Mouse (Mus musculus) MEL (cell line): ENCODE measurements at regions not wholly inside any gene's neighbourhood (a gene's known extent, or its start where the extent isn't known, plus 50 kb on each side); places are given as distances from the start of the nearest gene placed in this dataset.
A peak's percentile ranks its signal among the peaks of the same experiment; 100 is the strongest.

Experiments used
- DNase-seq: peaks from one replicate; pipeline ENCODE4 v3.0.0; 2011; ENCODE audit warnings: low read depth, low spot score
- H3K27ac ChIP-seq: 2 replicates; pipeline ENCODE4 v1.5.1; 2012; ENCODE audit warnings: low read depth, mild to moderate bottlenecking, control low read depth, low read length, moderate library complexity; ENCODE audit not compliant: control insufficient read depth
- H3K27me3 ChIP-seq, 2 experiments: fragments of 150-350 bp in 1 of 2; sonication (generic) in 1 of 2; 2 replicates each; pipeline ENCODE4 v1.6.1; 2012; ENCODE audit warnings: low read length in 2 of 2, mild to moderate bottlenecking in 2 of 2, improper control_type of control experiment in 1 of 2, moderate library complexity in 1 of 2; ENCODE audit not compliant: insufficient read depth in 2 of 2, control insufficient read depth in 1 of 2
- H3K36me3 ChIP-seq, 2 experiments: 2 replicates each; pipeline ENCODE4 v1.6.1; 2012 to 2014; ENCODE audit warnings: low read length in 2 of 2, improper control_type of control experiment in 1 of 2, inconsistent platforms in 1 of 2, mild to moderate bottlenecking in 1 of 2; ENCODE audit not compliant: insufficient read depth in 2 of 2, control insufficient read depth in 1 of 2
- H3K4me1 ChIP-seq, 2 experiments: fragments of 150-350 bp in 1 of 2; sonication (generic) in 1 of 2; 2 replicates each; pipeline ENCODE4 v1.6.1; 2012; ENCODE audit warnings: low read length in 2 of 2, improper control_type of control experiment in 1 of 2, mild to moderate bottlenecking in 1 of 2; ENCODE audit not compliant: insufficient read depth in 2 of 2, control insufficient read depth in 1 of 2
- H3K4me3 ChIP-seq, 2 experiments: fragments of 150-350 bp in 1 of 2; sonication (generic) in 1 of 2; 2 replicates each; pipeline ENCODE4 v1.5.1; 2012; ENCODE audit warnings: low read depth in 2 of 2, low read length in 2 of 2, mild to moderate bottlenecking in 2 of 2, moderate library complexity in 2 of 2, control low read depth in 1 of 2, improper control_type of control experiment in 1 of 2; ENCODE audit not compliant: control insufficient read depth in 1 of 2, insufficient read depth in 1 of 2
- H3K79me2 ChIP-seq: 2 replicates; pipeline ENCODE4 v1.6.1; 2012; ENCODE audit warnings: mild to moderate bottlenecking, low read length, moderate library complexity; ENCODE audit not compliant: control insufficient read depth, poor library complexity, insufficient read depth
- H3K9ac ChIP-seq: 2 replicates; pipeline ENCODE4 v1.6.1; 2012; ENCODE audit warnings: low read depth, mild to moderate bottlenecking, control low read depth, low read length, moderate library complexity; ENCODE audit not compliant: control insufficient read depth, poor library complexity, severe bottlenecking
- H3K9me3 ChIP-seq: fragments of 150-350 bp; sonication (generic); replicated peaks from 2 replicates; pipeline ENCODE4 v1.6.1; 2012; ENCODE audit warnings: mild to moderate bottlenecking, low read length, improper control_type of control experiment, moderate library complexity; ENCODE audit not compliant: insufficient read depth
- CHD1 ChIP-seq: IDR thresholded peaks from 2 replicates; pipeline ENCODE4 v1.6.1; 2012; ENCODE audit warnings: low read depth, mild to moderate bottlenecking, inconsistent platforms, low read length, improper control_type of control experiment
- CHD2 ChIP-seq: IDR thresholded peaks from 2 replicates; pipeline ENCODE4 v1.6.1; 2011; ENCODE audit warnings: low read length, improper control_type of control experiment
- EP300 ChIP-seq, 2 experiments: IDR thresholded peaks; 2 replicates each; pipeline ENCODE4 v1.6.1; 2011; ENCODE audit warnings: improper control_type of control experiment in 2 of 2, low read length in 2 of 2, low read depth in 1 of 2, mild to moderate bottlenecking in 1 of 2
- ETS1 ChIP-seq: IDR thresholded peaks from 2 replicates; pipeline ENCODE4 v1.6.1; 2012; ENCODE audit warnings: low read depth, mild to moderate bottlenecking, inconsistent platforms, low read length, improper control_type of control experiment, moderate library complexity
- GATA1 ChIP-seq: IDR thresholded peaks from 2 replicates; pipeline ENCODE4 v1.6.1; 2011; ENCODE audit warnings: low read depth, low read length, improper control_type of control experiment
- JUND ChIP-seq: IDR thresholded peaks from 2 replicates; pipeline ENCODE4 v1.6.1; 2011; ENCODE audit warnings: low read depth, mild to moderate bottlenecking, improper control_type of control experiment, low read length
- KAT2A ChIP-seq: conservative IDR thresholded peaks from 2 replicates; pipeline ENCODE4 v1.6.1; 2012; ENCODE audit warnings: low read depth, low read length, improper control_type of control experiment, inconsistent platforms
- MAX ChIP-seq: IDR thresholded peaks from 2 replicates; pipeline ENCODE4 v1.6.1; 2011; ENCODE audit warnings: low read length, improper control_type of control experiment
- MEF2A ChIP-seq: IDR thresholded peaks from 2 replicates; pipeline ENCODE4 v1.6.1; 2014; ENCODE audit warnings: low read depth, mild to moderate bottlenecking, inconsistent platforms, low read length, improper control_type of control experiment; ENCODE audit not compliant: poor library complexity, insufficient replicate concordance, severe bottlenecking; ENCODE audit errors: extremely low read depth
- MXI1 ChIP-seq: IDR thresholded peaks from 2 replicates; pipeline ENCODE4 v1.6.1; 2011; ENCODE audit warnings: mild to moderate bottlenecking, low read depth, low read length, improper control_type of control experiment
- MYB ChIP-seq: IDR thresholded peaks from 2 replicates; pipeline ENCODE4 v1.6.1; 2011; ENCODE audit warnings: mild to moderate bottlenecking, low read depth, low read length, improper control_type of control experiment
- NELFE ChIP-seq: IDR thresholded peaks from 2 replicates; pipeline ENCODE4 v1.6.1; 2011; ENCODE audit warnings: low read depth, low read length, improper control_type of control experiment
- NRF1 ChIP-seq: IDR thresholded peaks from 2 replicates; pipeline ENCODE4 v1.6.1; 2014; ENCODE audit warnings: low read depth, mild to moderate bottlenecking, inconsistent platforms, low read length, improper control_type of control experiment, moderate library complexity; ENCODE audit not compliant: poor library complexity, insufficient read depth, severe bottlenecking
- POLR2A ChIP-seq, 2 experiments: IDR thresholded peaks; 2 replicates each; pipeline ENCODE4 v1.6.1; 2011 to 2012; ENCODE audit warnings: low read length in 2 of 2, mild to moderate bottlenecking in 2 of 2, control low read depth in 1 of 2, improper control_type of control experiment in 1 of 2, low read depth in 1 of 2, moderate library complexity in 1 of 2; ENCODE audit not compliant: control insufficient read depth in 1 of 2, insufficient read depth in 1 of 2, poor library complexity in 1 of 2
- POLR2AphosphoS5 ChIP-seq: IDR thresholded peaks from 2 replicates; pipeline ENCODE4 v1.6.1; 2012; ENCODE audit warnings: low read depth, borderline replicate concordance, mild to moderate bottlenecking, inconsistent platforms, low read length, moderate library complexity, mixed read lengths
- RAD21 ChIP-seq: IDR thresholded peaks from 2 replicates; pipeline ENCODE4 v1.6.1; 2011; ENCODE audit warnings: mild to moderate bottlenecking, low read depth, low read length, improper control_type of control experiment
- TAL1 ChIP-seq: IDR thresholded peaks from 2 replicates; pipeline ENCODE4 v1.6.1; 2012; ENCODE audit warnings: mild to moderate bottlenecking, inconsistent platforms, low read length, moderate library complexity, mixed read lengths
- USF1 ChIP-seq: IDR thresholded peaks from 2 replicates; pipeline ENCODE4 v1.6.1; 2014; ENCODE audit warnings: low read depth, mild to moderate bottlenecking, inconsistent platforms, low read length, improper control_type of control experiment, moderate library complexity
- USF2 ChIP-seq, 2 experiments: IDR thresholded peaks; 2 replicates each; pipeline ENCODE4 v1.6.1; 2011 to 2012; ENCODE audit warnings: improper control_type of control experiment in 2 of 2, low read length in 2 of 2, borderline replicate concordance in 1 of 2, inconsistent platforms in 1 of 2, low read depth in 1 of 2, mild to moderate bottlenecking in 1 of 2; ENCODE audit not compliant: insufficient read depth in 1 of 2
- ZC3H11A ChIP-seq: IDR thresholded peaks from 2 replicates; pipeline ENCODE4 v1.6.1; 2012; ENCODE audit warnings: low read depth, mild to moderate bottlenecking, inconsistent platforms, low read length, improper control_type of control experiment
- ZKSCAN1 ChIP-seq: IDR thresholded peaks from 2 replicates; pipeline ENCODE4 v1.6.1; 2012; ENCODE audit warnings: low read depth, mild to moderate bottlenecking, inconsistent platforms, low read length, improper control_type of control experiment, moderate library complexity
- ZNF384 ChIP-seq: IDR thresholded peaks from 2 replicates; pipeline ENCODE4 v1.6.1; 2012; ENCODE audit warnings: low read depth, mild to moderate bottlenecking, inconsistent platforms, low read length, improper control_type of control experiment

DNA sequence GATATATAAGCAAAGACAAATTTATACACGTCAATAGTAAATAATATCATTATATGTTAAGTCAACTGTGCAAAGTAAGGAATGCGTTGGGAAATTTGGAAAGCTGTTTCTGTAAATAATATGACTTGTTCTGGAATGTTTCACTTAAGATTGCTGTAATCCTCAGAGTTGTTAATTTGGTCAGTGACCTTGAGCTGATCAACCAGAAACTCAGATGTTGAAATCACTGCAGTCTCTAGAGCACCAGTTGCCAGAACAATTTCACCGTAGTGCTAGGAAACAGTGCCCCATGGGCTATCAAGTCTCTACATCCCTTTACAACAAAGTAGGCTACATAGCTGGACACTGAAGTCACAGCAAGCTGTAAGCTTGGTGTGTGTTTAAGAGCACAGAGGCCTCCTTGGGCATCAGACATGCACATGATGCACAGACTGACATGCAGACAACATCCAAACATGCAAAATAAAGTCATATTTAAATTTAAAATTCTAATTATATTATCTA is 212.6 kb downstream of the Pik3r1 start:
- Histone ChIP-seq H3K4me1 (peaks cover 0 to 24% of the 10 kb centered on the region in 2 experiments; a peak in 2 of 4 replicates), H3K9me3 (no peaks in the 10 kb centered on the region), H3K4me3 (no peak overlapping the region), H3K27me3 (no peaks in the 10 kb centered on the region; a peak in 1 of 4 replicates), H3K36me3 (peaks cover 0 to 17% of the 10 kb centered on the region in 2 experiments; a peak in 2 of 4 replicates), H3K27ac (no peak overlapping the region), H3K9ac (no peak overlapping the region), H3K79me2 (no peaks in the 10 kb centered on the region)
- DNase-seq, result no peak
- TF ChIP-seq CHD1 (no peak), POLR2A (IDR thresholded peaks at IDR 0.05; ENCODE audit: control insufficient read depth in 1 of 2, insufficient read depth in 1 of 2, low read depth in 1 of 2, low read length in 2 of 2, poor library complexity in 1 of 2) (no peak), MAX (no peak), NELFE (no peak), KAT2A (no peak), EP300 (IDR thresholded peaks at IDR 0.05; ENCODE audit: low read depth in 1 of 2, low read length in 2 of 2) (no peak), USF1 (no peak), JUND (no peak), ETS1 (no peak), NRF1 (no peak), USF2 (IDR thresholded peaks at IDR 0.05; ENCODE audit: borderline replicate concordance in 1 of 2, insufficient read depth in 1 of 2, low read depth in 1 of 2, low read length in 2 of 2) (no peak), RAD21 (no peak), GATA1 (no peak)

DNA sequence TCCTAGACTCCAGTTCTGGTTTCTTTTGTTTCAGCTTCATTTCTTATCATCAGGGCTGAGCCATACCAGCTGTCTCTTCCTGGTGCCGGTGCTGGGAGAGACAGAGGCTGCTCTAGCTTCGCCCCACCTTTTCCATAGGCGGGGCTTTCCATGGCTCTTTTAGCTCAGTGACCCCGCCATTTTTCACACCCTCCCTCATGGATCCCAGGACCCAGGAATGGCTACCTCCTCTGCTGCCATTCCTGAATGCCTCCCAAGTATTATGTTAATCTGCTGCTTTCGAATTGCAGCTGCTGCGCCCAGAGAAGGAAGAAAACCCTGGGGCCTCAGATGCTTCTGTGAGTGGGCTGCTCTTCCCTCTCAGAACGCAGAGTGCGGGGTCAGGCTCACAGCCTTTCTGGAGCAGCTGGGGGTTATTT is 214.9 kb downstream of the Pik3r1 start:
- Histone ChIP-seq H3K4me3 (no peak overlapping the region), H3K4me1 (peaks cover 2 to 35% of the 10 kb centered on the region in 2 experiments), H3K27me3 (no peaks in the 10 kb centered on the region; a peak in 1 of 4 replicates), H3K27ac (peak overlapping the region; percentile 31; the same call in 1 of the 2 replicates), H3K79me2 (no peaks in the 10 kb centered on the region), H3K9ac (0 out of 2 replicates have a peak overlapping the region, but pooled peaks have one; percentile 12), H3K9me3 (no peaks in the 10 kb centered on the region), H3K36me3 (peaks cover 0 to 26% of the 10 kb centered on the region in 2 experiments; a peak in 2 of 4 replicates)
- no peak for DNase-seq
- no peak for TF ChIP-seq MXI1
- TF ChIP-seq ZKSCAN1, result no peak
- TF ChIP-seq MEF2A, result no peak
- no peak for TF ChIP-seq MYB
- TF ChIP-seq TAL1, result no peak
- no peak for TF ChIP-seq CHD2
- no peak for TF ChIP-seq POLR2AphosphoS5
- no peak for TF ChIP-seq USF1
- TF ChIP-seq ZNF384, result no peak
- TF ChIP-seq ZC3H11A, result no peak
